In genomic region chr11:102399610-102400072, GRCm38 (mm10) we compare ENCODE assay signal across 8 mouse cellular contexts. TPM values are rescaled to one million over a fixed set of nuclear protein-coding genes. Genes with fewer than 3 reads are reported as not detected.
DNase-seq lines count a peak whose midpoint lies in the region; ATAC-seq and TF ChIP-seq lines count a peak whose summit lies in the region.

No protein-coding gene starts in this region.

- WGBS in heart, embryonic 10.5 days: under 1% methylated on average over 34 of the region's 34 CpGs
- WGBS in intestine, postnatal 0 days: under 1% methylated on average over 33 of the region's 34 CpGs

- peaks cover 29% of the 10 kb centered on the region for H3K36me3 ChIP-seq in heart, embryonic 10.5 days
- H3K36me3 ChIP-seq in intestine, postnatal 0 days (ENCODE audit: control insufficient read depth, insufficient read depth): peaks cover 31% of the 10 kb centered on the region

- peaks cover 84% of the 10 kb centered on the region for H3K27me3 ChIP-seq in heart, embryonic 10.5 days (ENCODE audit: insufficient read depth, poor library complexity, severe bottlenecking)
- peaks cover 18% of the 10 kb centered on the region for H3K27me3 ChIP-seq in intestine, postnatal 0 days (replicated peaks; ENCODE audit: control insufficient read depth, insufficient read depth, low read length)

- ATAC-seq in intestine, postnatal 0 days: no peak

- TF ChIP-seq CTCF in intestine, postnatal 0 days (IDR thresholded peaks at IDR 0.05; ENCODE audit: low read depth): no peak

- peak; percentile 67 for DNase-seq in heart, embryonic 10.5 days (ENCODE audit: low spot score)
- DNase-seq in heart, postnatal 4 days: no peak
- peak; percentile 33 for DNase-seq in thymus, postnatal 4 days
- DNase-seq in thymus, postnatal 36 days: no peak
- peak; percentile 16 for DNase-seq in right cerebral cortex, postnatal 4 days
- no peak for DNase-seq in urinary bladder, postnatal 10 days (ENCODE audit: low spot score)
- DNase-seq in frontal cortex, postnatal 36 days (ENCODE audit: low spot score in 2 of 2): no peak

- H3K4me3 ChIP-seq in heart, embryonic 10.5 days: peak overlapping the region; percentile 51
- H3K4me3 ChIP-seq in intestine, postnatal 0 days (ENCODE audit: low read depth, low read length): peak overlapping the region; percentile 31

- no peaks in the 10 kb centered on the region for H3K9me3 ChIP-seq in heart, embryonic 10.5 days
- H3K9me3 ChIP-seq in intestine, postnatal 0 days (ENCODE audit: control insufficient read depth): no peaks in the 10 kb centered on the region

- H3K4me1 ChIP-seq in heart, embryonic 10.5 days: peaks cover 32% of the 10 kb centered on the region
- H3K4me1 ChIP-seq in intestine, postnatal 0 days (replicated peaks; ENCODE audit: control insufficient read depth, insufficient read depth, low read length): no peaks in the 10 kb centered on the region

- peak overlapping the region; percentile 64 for H3K4me2 ChIP-seq in intestine, postnatal 0 days (replicated peaks; ENCODE audit: low read depth)

- peak overlapping the region; percentile 37; the same call in 1 of the 2 replicates for H3K27ac ChIP-seq in heart, embryonic 10.5 days
- no peak overlapping the region for H3K27ac ChIP-seq in intestine, postnatal 0 days (ENCODE audit: low read depth, low read length)

- H3K9ac ChIP-seq in intestine, postnatal 0 days (ENCODE audit: low read depth, low read length): no peak overlapping the region

RNA-seq across cellular contexts. Expression of gene Rundc3a, which starts 6.4 kb away (rescaled TPM):
- polyA plus RNA-seq in heart, embryonic 10.5 days (2016; fragmentation: Nextera tagmentation; extraction: Ambion mirVana): 0.74 and 1.8 TPM in 2 replicates
- total RNA-seq in heart, postnatal 4 days (2021): 1 to 10 TPM in 1 of 2 experiments, under 1 TPM in 1; 0.50 to 1.9 TPM
- 5.2 and 5.3 TPM in 2 replicates for polyA plus RNA-seq in intestine, postnatal 0 days (2015; fragmentation: Nextera tagmentation; extraction: Ambion mirVana)

RNA-seq across cellular contexts. Expression of gene Slc25a39, which starts 8.1 kb away (rescaled TPM):
- polyA plus RNA-seq in heart, embryonic 10.5 days (2016; fragmentation: Nextera tagmentation; extraction: Ambion mirVana): 313 and 314 TPM in 2 replicates
- 100 to 1,000 TPM; 161 to 165 TPM for total RNA-seq in heart, postnatal 4 days (2021)
- 283 and 296 TPM in 2 replicates for polyA plus RNA-seq in intestine, postnatal 0 days (2015; fragmentation: Nextera tagmentation; extraction: Ambion mirVana)

RNA-seq across cellular contexts. Expression of gene Grn, which starts 30.5 kb away (rescaled TPM):
- polyA plus RNA-seq in heart, embryonic 10.5 days (2016; fragmentation: Nextera tagmentation; extraction: Ambion mirVana): 109 and 151 TPM in 2 replicates
- total RNA-seq in heart, postnatal 4 days (2021): 100 to 1,000 TPM; 141 to 144 TPM
- 339 and 382 TPM in 2 replicates for polyA plus RNA-seq in intestine, postnatal 0 days (2015; fragmentation: Nextera tagmentation; extraction: Ambion mirVana)

RNA-seq across cellular contexts. Expression of gene Slc4a1, which starts 33.6 kb away (rescaled TPM):
- polyA plus RNA-seq in heart, embryonic 10.5 days (2016; fragmentation: Nextera tagmentation; extraction: Ambion mirVana): 88.9 and 128 TPM in 2 replicates
- 10 to 100 TPM in 1 of 2 experiments, 1 to 10 TPM in 1; 7.2 to 22.1 TPM for total RNA-seq in heart, postnatal 4 days (2021)
- polyA plus RNA-seq in intestine, postnatal 0 days (2015; fragmentation: Nextera tagmentation; extraction: Ambion mirVana): 0.29 and 0.34 TPM in 2 replicates

RNA-seq across cellular contexts. Expression of gene Fam171a2, which starts 47.8 kb away (rescaled TPM):
- 1.7 and 3.6 TPM in 2 replicates for polyA plus RNA-seq in heart, embryonic 10.5 days (2016; fragmentation: Nextera tagmentation; extraction: Ambion mirVana)
- 10 to 100 TPM; 30.2 to 30.5 TPM for total RNA-seq in heart, postnatal 4 days (2021)
- 1.7 and 1.8 TPM in 2 replicates for polyA plus RNA-seq in intestine, postnatal 0 days (2015; fragmentation: Nextera tagmentation; extraction: Ambion mirVana)

Comparison
In these comparisons a context has a peak if more than half of its experiments do, and no peak if none do; other contexts are left out.
1. DNase-seq: peak in heart, embryonic 10.5 days (single experiment), thymus, postnatal 4 days (single experiment) and right cerebral cortex, postnatal 4 days (single experiment); none in heart, postnatal 4 days (single experiment), thymus, postnatal 36 days (0 of 2), urinary bladder, postnatal 10 days (single experiment) and frontal cortex, postnatal 36 days (0 of 2).